Mouse (Mus musculus) CD4-positive, CD25-positive, alpha-beta regulatory T cell, adult 4 months (primary cell): ENCODE measurements at regions not wholly inside any gene's neighbourhood (a gene's known extent, or its start where the extent isn't known, plus 50 kb on each side); places are given as distances from the start of the nearest gene placed in this dataset.
"Not testable (repeated sequence)": the region's sequence is repeated elsewhere in the genome, so short reads cannot be mapped to it uniquely, and the experiment has no call there.

ENCODE experiments used
- ATAC-seq: one replicate; pipeline ENCODE4 v1.8.0; 2017

DNA sequence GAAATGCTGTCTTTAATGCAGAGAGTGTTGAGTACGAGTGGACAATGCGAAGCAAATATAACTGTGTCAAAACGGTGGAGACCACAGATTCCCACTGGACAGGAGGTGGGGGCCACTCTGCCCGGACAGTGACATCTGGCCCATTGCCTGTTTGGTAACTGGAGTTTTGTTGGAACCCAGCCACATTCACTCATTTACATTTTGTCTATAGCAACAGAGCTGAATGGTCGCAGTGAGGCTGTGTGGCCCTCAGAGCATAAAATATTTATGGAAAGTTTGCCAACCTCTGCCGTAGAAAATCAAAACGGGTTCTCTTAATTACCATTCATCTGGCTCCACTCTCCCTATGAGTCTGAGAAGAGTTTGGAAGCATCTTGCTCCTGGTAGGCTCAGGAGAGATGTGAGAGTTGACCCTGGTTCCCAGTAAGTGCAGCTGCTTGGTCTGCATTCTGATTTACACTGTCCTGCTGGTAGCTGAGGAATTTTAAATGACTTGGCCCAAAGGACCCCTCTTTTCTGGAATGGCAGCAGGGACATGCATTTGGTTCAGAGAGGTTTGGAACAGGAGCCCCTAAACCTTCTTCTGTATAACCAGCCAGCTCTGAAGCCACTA is 187.9 kb upstream of the Pik3r1 start:
- no peak for ATAC-seq

GRCm38 (mm10) chr13:101957782-101958181 is 189.8 kb upstream of the Pik3r1 start:
- no peak for ATAC-seq

DNA sequence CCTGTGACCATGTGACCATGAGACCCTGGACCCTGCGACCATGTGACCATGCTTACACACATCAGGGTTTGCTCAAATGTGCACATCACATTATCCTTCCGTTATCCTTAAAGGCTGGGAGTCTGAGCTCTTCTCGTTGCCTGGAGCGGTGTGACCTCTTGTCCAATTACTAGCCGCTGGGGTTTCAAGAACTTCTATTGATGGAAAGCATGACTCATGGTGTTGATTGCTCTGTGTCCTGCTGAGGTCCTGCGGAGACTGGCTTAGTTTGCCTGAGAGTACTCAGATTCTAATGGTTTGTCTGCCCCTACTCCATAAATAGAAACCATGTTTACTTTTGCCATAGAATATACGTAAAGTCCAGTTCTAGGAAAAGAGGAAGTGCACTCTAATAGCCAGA is 197.5 kb upstream of the Pik3r1 start:
- no peak for ATAC-seq

- ATAC-seq = no peak
Observed at GRCm38 (mm10) chr13:101966799-101967397, 198.9 kb upstream of the Pik3r1 start.

DNA sequence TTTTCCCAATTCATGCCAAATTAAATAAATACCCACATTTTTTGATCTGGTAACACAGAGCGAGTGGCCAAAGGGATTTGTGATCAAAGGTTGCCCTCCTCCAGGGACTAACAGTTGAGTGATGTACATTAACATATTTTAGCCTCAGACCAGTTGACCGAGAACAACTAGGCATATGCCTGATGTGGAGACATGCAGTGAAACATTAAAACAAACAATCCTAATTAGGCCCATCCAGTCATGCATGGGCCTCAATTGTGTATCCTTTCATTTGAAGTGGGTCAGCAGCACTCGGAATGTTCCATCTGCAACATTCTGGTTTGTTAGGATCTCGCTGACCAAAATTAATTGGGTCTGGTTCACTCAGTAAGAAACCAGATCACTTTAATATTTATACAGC is 199.4 kb upstream of the Pik3r1 start:
- ATAC-seq = no peak

DNA sequence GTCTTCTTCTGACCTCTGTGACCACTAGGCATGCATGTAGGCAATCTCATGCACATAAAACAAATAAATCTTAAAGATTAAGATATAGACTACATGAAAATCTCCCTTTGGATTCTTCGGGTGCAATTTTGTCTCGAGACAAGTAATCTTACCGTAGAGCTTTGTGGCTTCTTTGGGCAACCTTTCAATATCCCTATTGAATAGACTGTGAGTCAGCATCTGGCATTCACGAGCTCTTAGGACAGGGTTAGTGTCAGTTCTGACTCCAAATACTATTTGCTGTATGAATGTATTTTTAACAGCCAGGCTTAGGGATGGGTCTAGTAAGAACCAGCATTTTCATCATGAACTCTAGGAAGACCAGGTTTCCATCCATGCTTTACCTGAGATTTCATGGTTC is 208.7 kb upstream of the Pik3r1 start:
- no peak for ATAC-seq

DNA sequence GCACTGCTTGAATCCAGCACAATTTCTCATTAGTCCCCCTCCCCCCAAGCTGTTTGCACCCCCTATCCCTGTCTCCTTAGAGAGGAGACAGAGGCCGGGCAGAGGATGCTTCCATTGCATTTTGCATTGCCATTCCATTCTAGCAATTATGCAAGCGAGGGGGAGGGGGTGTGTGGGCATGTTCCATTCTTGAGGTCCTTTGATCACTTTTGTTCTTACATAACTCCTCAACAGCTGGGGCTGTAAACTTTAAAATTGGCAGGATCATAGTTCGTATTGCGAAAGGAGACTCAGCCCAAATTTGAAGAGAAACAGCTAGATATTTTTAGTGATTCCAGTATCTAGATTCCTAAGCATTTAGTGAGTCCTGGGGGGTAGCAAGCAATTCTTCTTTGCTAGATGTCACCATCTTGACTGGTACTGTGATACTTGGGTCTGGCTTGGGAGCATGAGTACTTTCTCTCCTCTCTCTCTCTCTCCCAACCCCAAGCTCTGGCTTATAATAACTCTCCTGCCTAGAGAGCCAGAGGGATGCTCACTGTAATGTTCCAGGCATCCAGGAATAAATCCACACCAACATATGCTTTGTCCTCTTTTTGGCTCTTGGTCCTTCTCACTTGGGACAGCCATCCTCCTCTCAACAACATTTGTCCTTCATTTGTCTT is 212.3 kb upstream of the Pik3r1 start:
- no peak for ATAC-seq

DNA sequence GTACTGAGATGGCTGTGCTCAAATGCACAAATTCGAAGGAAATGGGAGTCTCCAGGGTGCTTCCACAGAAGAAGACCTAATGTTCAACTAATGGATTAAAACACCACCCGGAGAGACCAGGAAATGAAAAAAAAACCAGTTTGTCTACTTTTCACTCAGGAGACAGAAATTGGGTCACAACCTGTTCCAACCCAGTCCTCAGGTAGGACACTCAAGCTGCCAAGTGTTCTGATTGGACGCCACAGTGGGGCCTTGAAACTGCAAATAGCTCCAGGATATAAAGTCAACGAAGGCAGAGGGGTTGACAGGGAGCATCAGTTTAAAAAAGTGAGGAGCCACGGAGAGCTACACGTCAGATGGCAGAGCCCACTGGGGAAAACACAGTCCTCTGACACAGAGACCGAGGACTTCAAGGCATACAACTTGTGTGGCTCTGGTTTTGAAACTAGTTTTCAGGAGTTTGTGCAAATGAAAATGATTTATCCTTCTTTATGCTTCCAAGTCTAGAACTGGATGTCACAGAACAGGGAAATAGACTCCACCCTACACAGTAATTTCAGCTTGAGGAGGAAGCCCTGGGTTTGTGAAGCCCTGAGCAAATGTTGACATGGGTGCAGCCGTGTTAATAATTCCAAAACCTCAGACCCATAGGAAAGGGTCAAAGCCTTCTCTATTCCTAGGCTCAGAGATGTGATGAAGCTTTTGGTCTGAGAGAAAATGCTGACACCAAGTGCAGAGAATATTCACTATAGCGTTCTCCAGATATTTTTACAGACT is 220.8 kb upstream of the Pik3r1 start:
- no peak for ATAC-seq

DNA sequence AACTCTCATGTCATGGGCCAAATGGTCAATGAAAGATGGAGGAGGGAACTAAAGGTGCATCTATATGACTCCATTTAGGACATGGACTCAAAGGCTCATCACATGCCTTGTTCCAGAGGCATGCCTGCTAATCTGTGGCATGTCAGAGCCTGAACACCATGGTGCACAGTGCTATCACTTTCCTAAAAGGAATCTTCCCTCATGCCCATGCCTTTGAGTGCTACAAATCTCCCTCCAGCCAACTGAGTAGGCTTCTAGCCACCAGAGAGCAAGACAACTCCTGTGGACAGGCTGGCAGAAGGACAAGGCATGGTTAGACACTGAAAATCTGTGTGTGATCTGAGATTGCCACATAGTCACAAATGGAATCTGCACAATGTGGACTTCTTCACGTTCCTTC is 223.7 kb upstream of the Pik3r1 start:
- no peak for ATAC-seq

DNA sequence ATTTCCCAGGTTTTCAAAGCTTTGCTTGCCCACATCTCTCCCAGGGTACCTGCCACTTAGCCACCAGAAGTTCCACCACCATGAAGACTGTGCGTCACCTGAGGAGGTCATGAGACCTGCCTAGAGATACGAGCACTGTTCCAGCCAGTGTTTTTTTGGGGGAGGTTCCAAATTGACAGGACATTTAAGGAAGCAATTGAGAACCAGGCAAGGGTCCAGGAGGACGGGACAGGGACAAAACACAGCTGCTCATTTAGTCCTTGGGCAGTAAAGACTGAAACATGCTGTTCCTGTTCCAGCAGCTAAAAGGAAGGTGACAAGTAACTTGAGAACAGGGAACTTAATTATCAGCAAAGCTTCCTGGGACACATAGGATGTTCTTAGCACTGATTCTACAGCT is 226.8 kb upstream of the Pik3r1 start:
- no peak for ATAC-seq

GRCm38 (mm10) chr13:101995529-101995928 is 227.5 kb upstream of the Pik3r1 start:
- no peak for ATAC-seq

DNA sequence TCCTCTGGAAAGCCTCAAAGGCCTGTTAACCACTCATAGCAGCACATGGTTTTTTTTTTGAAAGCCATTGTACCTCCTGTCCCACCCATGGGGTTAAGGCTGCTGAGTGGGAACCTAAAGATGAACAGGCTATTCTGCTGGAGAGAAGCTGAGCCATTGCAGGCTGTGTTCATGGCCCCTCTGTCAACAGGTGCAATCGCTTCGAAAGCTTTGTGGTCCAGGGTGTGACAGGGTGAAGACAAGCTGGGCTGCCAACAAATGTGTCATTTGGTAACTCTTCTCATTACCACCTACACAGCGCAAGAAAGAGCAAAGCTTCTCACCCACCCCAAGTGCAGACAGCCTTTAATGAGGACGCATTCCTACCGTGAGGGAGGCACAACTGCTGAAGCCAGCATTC is 228.1 kb upstream of the Pik3r1 start:
- ATAC-seq = no peak

DNA sequence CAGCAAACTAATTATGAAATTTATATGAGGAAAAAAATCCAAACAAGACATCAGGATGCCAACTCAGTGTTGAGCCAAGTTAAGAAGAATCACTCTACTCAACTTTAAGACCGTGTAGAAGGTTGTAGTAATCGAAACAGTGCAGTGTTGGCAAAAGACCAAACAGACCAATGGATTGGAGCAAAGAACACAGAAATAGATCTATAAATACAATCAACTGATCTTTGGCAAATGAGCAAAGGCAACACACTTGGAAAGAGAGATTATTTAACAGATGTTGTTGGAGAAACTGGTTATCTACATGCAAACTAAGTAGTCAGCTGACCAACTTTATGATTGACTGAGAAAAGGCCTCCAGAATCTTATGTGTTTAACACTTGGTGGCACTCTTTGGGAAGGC is 229.4 kb upstream of the Pik3r1 start:
- ATAC-seq = no peak

- no peak for ATAC-seq
Observed at GRCm38 (mm10) chr13:102006565-102006964, 238.5 kb upstream of the Pik3r1 start.

DNA sequence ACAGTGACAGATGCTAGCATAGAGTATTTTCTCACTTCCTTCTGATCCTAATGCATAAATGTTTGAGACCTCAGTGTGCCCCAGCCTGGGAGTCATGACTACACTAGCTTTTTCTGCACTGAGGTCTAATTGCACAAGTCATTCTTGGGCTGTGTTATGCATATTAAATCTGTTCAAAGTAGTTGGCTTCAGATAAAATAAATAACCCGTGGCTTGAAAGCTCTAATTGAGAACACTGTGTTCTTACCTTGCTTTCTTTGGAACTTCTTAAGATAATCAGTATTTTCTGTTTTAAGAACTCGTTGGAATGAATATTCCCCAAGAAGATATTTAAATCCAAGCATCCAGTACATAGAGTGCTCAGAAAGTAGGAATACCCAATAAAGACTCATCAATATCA is 243.9 kb upstream of the Pik3r1 start:
- no peak for ATAC-seq

- ATAC-seq = no peak
Observed at GRCm38 (mm10) chr13:102014514-102014913, 246.5 kb upstream of the Pik3r1 start.

DNA sequence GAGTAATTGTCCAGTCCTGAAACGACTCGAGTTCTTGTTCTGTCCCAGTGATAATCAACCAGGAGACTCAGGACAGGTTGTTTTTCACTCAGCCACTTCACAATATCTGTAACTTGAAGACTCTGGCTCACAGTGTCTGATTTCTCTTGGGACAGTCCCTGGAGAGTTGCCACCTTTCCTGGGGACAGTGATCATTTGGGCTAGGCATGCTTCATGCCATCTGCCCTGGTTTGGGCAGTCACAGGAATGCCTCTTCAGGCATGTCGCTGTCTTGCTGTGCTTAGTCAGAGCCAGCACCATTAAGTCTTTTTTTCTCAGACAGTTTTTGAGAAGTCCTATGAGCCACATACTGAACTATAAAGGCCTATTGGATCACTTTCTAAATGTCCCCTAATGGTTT is 246.9 kb upstream of the Pik3r1 start:
- no peak for ATAC-seq

DNA sequence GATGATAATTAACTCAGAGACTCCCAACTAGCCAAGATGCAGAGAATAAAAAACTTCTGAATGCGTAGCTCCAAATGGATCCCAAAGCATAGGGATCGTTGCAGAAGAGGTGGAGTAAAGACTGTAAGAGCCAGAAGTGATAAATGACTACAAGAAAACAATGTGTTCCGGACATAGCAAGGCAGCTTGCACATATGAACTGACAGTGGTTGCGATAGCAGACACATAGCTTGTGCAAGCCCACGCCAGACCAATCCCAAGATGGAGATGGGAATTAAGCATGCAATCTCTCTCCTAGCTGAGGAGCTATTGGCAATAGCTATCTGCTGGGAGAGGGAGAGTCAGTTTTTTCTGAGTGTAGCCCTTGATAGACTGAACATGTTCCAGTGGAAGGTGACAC is 248.5 kb upstream of the Pik3r1 start:
- no peak for ATAC-seq

- ATAC-seq = no peak
Observed at GRCm38 (mm10) chr13:102022273-102022672, 254.3 kb upstream of the Pik3r1 start.

DNA sequence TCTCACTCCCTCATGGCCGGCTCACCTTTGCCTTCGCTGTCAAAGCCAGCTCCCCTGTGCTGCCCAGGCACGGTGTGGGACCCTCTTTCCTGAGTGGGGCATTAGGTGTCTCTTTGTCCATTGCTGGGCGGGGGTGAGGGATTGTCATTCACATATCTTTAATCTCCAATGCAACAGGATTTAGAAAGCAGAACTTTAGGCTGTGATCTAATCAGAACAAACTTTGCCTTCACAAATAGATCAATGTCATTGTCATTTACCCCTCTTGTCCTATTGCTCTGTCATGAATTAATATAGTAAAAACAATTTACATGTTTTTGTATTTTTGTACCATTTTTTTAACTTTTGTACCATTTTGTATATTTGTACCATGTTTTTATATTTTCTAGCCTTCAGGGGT is 254.7 kb upstream of the Pik3r1 start:
- no peak for ATAC-seq

- no peak for ATAC-seq
Observed at GRCm38 (mm10) chr13:102023624-102024023, 255.6 kb upstream of the Pik3r1 start.

GRCm38 (mm10) chr13:102025138-102025537 is 257.1 kb upstream of the Pik3r1 start:
- no peak for ATAC-seq

DNA sequence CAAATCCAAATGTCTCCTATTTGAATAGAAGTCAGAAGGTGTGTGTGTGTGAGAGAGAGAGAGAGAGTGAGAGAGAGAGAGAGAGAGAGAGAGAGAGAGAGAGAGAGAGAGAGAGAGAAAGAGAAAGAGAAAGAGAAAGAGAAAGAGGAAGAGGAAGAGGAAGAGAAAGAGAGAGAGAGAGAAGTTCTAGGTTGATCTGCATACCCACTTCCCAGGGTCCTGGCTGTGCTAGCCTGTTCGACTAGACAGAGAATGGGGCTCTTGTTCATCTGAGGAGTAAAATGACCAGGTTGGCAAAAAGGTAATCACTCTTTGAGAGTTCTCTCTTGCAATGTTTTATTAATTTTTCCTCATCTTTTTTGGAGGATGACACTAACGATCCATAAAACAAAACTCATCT is 257.5 kb upstream of the Pik3r1 start:
- ATAC-seq = not testable (repeated sequence)

GRCm38 (mm10) chr13:102031416-102031815 is 263.4 kb upstream of the Pik3r1 start:
- ATAC-seq = no peak
